Mouse (Mus musculus) adrenal gland (tissue): ENCODE results near the gene Metrnl.

Experiments
- intact Hi-C: fragments of 180-260 bp; cut with DNase I; formaldehyde crosslinking; loops from one replicate; pipeline ENCODE4 v1.15.1; 2025
- long read RNA-seq, 2 experiments: library from polyadenylated mRNA; unstranded; transcript quantifications; one replicate each; pipeline ENCODE4 v2.0.0; 2020; ENCODE audit warnings: borderline replicate concordance in 1 of 2; ENCODE audit not compliant: insufficient replicate concordance in 1 of 2

Gene Metrnl
- long read RNA-seq, experiment 1, transcript Metrnl-201 (4 exons, 1,401 nt), result major isoform, 5 of 6 reads
- long read RNA-seq, experiment 1, partial matches to known transcripts, result 0 of 6 reads
- long read RNA-seq, experiment 1, other reads (novel, unspliced or antisense), result 1 of 6 reads
- long read RNA-seq, experiment 2, transcript Metrnl-201 (4 exons, 1,401 nt), result major isoform, 7 of 8 reads
- long read RNA-seq, experiment 2, partial matches to known transcripts, result 1 of 8 reads
- long read RNA-seq, experiment 2, other reads (novel, unspliced or antisense), result 0 of 8 reads

DNA sequence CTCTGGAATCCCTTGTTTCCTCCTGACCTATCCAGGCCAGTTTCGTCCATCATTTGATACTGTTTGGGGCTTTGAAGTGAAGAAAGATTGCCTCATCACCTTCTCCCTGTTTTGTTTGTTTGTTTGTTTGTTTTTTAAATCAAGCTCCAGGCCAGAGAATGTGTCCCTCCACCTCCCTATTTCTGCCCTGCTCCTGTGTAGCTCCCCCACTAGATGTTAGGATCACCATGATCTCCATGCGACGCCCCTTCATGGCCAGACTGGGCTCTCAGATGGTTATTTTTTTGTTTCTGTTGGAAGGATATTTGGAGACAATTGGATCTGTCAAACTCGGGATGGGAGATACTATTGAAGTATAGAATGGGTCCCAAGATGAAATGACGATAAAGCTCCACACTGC lies at the start of gene Metrnl:
Gene Metrnl (plus strand): TSS at position 301 of the 400 bp plus-strand sequence.
- intact Hi-C loops, result loop anchor here (5.0 kb wide), 2 partner anchors 39 to 106 kb away; no protein-coding TSS in a partner anchor

DNA sequence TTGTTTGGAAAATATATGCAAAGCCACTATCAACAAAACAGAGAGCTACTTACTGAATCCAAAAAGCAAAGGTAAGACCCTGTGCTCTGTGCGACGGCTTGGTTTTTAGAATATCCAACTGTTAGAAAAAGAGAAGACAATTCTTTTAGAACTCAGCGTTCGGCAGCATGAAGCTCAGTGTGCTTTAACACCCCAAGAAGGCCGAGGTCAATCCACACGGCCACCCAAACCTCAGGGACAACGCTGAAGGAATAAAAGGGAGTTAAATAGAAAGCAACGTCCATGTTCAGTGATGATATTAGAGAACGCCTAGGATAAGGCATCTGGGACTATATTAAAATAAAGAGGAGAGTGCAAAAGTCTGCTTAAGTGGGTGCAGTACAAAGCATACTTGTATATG lies 49.8 kb upstream of the Metrnl start:
- intact Hi-C loops, result no loop called here

DNA sequence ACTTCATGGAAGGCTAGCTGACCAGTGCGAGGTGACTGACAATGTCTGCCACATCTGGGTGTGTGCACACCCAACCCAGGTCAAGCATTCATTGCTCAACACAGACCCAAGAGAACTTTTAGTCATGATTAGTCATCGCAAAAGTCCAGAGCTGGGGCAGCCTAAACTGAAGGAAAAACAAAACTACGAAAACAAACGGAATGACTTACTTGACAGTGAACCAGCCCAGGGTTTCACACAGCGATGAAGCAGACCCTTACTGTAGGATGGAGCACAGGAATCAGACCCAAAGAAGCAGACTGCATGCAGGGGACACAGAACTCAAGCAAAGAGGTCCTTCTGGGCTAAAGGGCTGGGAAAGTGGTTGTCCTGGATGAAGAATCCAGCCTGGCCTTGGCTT lies 49.4 kb upstream of the Metrnl start:
- intact Hi-C loops, result loop anchor here (1.0 kb wide), 1 partner anchor 156 kb away; no protein-coding TSS in a partner anchor

DNA sequence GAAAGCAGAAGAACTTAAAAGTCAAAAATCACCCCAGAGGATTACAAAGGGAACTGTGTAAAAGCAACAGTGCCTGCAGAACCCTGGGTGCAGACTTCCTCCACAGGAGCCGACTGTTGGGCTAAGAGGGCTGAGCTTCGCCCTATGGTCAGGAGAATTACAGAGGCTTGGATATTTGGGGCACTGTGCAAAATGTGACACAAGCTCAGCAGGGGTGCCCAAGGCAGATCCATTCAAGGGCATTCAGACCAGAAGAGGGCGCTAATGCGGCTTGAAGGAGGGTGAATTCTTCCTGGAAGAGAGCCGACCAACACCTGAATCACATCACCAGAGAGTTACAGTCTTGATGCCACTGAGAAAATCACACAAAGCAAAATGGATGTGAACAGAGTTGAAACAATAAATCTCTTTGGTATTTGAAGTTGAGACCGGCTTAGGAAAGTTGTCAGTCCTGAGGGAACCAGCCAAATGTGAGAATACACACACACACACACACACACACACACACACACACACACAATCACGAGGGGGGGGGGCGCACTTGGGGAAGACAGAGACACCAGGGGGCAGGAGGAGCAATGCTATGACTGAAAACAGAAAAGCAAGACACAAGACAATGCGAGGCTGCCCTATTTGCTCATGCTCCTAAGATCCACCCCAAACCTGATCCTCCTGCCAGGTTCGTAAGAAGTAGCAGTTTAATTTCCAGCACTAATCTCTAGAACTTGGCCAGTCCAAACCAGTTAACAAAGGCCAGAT lies 48.6 kb upstream of the Metrnl start:
- intact Hi-C loops, result loop anchor here (1.0 kb wide), 1 partner anchor 156 kb away; no protein-coding TSS in a partner anchor

DNA sequence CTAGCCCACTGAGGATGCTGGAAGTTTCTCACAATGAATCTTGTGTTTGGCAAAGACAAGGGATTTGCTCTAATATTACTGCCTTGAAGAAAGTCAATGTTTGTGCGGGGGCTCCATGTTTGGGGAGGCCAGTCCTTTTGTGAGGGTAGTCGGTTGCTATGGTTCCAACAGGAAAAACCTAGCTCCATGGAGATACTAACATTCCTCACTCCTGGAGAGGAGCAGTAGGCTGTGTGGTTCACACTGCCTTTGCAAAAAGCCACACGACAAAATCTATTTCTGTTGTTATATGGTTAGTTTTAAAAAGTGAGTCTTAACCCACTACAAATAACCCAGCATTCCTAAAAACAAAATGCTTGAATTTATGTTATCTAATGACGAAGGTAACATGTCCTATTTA lies 47.7 kb upstream of the Metrnl start:
- intact Hi-C loops, result no loop called here

DNA sequence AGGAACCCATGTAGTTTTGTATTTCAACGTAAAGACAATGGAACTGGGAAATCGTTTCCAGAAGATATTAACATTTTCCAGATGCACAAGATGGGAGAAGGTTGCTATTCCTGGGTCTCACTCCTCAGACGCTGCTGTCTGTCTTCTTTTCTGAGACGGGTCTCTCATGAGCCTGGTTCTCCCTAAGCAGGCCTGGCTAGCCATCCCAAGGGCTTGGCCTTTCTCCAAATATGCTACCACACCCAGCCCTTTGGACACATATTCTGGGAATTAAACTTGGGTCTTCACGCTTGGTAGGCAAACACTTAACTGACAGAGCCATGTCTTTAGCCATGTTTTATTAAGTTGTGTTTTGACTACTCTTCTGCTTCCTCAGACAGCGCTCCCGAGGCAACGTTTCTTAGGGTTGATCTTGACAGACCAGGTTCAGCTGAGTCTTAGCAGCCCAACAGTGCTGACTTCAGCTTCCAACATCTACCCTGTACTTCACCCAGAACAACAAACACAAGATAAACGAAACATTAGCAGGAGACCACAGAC lies 46.9 kb upstream of the Metrnl start:
- intact Hi-C loops, result no loop called here

DNA sequence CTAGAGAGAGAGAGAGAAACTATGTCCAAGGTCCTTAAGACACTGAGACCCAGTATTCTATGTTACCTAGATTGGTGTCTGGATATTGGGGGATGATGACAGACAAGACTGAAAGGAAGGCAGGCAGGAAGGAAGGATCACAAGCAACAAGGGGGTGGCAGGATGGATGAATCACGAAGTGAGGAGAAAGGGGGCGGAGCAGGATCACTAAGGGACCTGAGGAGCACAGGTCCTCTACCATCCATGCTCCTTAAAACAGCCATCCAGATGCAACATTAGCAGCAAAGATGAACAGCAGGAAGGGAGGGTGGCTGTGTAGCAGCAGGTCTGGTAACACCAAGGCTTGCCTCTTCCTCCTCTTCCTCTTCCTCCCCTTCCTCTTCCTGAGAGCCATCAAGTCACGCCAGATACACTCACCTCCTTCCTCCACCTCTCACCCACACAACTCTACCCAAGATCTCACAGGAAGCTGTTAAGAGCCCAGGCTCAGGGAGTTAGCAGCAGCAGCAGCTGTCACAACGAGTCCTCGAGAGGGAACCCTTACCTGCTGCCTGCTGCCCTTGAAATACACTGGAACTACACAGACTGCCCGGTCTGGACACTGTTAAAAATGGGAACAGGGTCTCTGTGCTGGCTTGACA lies 46.1 kb upstream of the Metrnl start:
- intact Hi-C loops, result no loop called here

DNA sequence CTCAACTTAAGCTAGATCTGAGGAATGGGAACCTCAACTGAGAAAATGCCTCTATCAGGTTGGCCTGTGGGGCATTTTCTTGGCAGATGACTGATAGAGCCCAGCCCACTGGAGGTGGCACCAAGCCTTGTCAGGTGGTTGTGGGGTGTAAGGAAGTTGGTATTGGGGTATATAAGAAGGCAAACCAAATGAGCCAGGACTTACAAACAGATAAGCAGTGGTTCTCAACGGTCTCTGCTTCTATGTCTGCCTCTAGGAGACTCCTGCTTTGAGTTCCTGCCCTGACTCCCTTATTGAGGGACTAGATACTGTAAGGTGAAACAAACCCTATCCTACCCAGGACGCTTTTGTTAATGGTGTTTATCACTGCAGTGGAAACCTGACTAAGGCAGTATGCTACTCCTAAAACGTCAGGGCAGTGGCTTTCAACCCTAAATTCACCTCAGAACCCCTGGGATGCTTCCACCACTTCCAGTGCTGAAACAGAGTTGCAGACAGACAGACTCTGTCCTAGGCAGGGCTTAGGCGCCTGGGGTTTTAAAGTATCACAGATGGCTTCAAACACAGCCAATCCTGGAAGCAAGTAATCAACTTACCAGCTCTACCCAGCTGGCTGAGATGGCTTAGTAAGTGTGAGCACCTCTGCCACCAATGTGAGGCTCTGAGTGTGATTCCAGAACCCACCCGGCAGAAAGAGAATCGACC lies 45.4 kb upstream of the Metrnl start:
- intact Hi-C loops, result no loop called here

DNA sequence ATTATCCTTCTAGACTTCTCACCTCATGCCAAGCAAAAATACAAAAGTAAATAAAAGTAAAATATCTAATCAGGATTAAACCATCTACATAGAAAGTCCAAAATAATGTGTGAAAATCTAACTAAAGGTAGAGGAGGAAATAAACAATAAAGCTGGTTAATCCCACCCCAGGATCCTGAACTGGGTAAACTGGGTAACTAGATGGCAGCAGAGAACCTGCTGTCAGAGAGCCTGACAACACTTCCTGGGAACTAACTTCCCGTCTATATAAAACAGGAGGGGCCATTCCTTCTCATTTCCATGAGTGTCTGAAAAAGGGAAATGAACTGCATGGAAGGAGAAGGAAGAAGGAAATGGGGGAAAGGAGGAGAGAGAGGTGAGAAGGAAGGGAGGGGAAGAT lies 43.2 kb upstream of the Metrnl start:
- intact Hi-C loops, result no loop called here

DNA sequence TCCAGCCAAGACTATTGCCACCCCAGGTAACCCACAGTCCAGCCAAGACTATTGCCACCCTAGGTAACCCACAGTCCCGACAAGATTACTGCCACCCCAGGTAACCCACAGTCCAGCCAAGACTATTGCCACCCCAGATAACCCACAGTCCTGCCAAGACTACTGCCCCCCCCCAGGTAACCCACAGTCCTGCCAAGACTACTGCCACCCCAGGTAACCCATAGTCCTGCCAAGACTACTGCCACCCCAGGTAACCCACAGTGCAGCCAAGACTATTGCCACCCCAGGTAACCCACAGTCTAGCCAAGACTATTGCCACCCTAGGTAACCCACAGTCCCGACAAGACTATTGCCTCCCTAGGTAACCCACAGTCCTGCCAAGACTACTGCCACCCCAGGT lies 40.7 kb upstream of the Metrnl start:
- intact Hi-C loops, result loop anchor here (5.0 kb wide), 1 partner anchor 42 kb away; the partner anchor contains the start of gene Metrnl

DNA sequence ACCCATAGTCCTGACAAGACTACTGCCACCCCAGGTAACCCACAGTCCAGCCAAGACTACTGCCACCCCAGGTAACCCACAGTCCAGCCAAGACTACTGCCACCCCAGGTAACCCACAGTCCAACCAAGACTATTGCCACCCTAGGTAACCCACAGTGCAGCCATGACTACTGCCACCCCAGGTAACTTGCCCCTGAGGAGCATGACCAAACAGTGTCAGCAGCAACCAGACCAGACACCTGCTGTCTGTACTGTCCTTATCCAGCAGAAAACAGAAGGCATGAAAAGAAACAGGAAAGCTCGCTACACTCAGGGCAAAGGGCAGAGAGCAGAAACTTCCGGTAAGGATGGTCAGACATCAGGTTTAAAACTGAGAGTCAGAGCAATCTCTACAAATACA lies 40.2 kb upstream of the Metrnl start:
- intact Hi-C loops, result loop anchor here (5.0 kb wide), 1 partner anchor 41 kb away; the partner anchor contains the start of gene Metrnl

DNA sequence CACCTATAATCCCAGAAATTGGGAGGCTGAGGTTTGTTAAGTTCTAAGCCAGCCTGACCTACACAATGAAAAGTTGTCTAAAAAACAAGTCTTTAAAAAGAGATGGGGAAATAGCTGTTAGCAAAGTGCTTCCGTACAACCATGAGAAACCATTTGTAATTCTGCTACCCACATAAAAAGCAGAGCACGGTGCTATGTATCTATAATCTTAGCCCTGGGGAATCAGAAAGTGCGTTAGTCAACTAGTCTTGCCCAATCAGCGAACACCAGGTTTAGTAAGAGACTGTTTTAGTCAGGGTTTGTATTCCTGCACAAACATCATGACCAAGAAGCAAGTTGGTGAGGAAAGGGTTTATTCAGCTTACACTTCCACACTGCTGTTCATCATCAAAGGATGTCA lies 33.8 kb upstream of the Metrnl start:
- intact Hi-C loops, result no loop called here

DNA sequence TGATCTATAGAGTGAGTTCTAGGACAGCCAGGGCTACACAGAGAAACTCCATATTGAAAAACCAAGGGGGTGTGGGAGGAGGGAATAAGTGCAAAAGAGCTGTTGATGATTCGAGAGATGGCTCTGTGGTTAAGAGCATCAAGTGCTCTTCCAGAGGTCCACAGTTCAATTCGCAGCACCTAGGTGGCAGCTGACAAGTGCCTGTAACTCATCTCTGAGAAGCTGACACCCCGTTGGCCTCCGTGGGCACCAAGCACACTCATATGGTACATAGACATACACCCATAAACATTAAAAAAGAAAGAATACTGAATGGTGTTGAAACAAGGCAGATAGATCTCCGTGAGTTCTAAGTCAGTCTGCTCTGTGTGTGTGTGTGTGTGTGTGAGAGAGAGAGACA lies 32.6 kb upstream of the Metrnl start:
- intact Hi-C loops, result no loop called here

DNA sequence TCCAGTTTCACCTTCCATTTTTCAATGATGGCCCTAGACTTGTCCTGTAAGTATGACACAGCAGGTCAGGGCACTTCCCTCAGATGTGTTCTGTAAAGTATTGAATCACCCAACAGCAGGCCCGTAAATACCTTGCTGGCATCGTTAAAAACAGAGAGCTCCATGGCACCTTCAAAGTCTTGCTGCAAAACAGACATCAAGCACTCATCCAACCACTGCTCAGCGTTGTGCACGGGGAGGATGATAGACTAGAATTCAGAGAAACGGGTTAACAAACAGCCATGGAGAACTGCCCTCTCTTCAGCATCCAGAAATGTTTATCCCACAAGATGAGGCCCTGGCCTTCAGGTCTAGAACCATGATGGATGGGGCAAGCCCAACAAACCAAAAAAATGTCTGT lies 30.4 kb upstream of the Metrnl start:
- intact Hi-C loops, result no loop called here

DNA sequence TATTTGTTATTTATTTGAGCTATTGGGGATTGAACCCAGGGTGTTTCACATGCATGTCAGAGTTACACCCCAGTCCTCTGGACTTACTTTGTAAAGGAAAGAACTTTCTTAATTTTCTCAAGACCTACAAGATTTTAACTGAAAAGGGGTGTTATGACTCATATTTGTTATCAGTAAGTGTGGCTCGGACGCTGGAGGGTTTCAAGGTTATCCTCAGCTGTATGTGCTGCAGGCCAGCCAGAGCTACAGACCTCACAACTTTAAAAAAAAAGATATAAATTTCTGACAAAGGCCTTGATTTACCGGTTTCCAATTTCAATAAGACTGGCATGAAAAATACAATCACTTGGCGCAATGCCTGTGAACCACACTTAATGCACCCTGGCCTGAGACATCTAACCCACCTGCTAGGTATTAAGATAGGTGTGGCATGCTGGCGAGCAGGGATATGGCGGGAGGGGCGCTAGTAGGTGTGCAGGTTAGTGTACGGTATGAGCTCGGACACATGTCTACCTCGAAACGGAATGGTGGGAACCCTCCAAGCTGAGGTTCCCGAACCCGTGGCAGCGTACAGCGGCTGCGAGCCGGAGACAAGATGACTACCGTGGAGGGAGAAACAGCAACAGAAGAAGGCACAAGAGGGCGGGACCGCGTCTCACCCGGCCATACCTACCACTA lies 28.9 kb upstream of the Metrnl start:
- intact Hi-C loops, result no loop called here

DNA sequence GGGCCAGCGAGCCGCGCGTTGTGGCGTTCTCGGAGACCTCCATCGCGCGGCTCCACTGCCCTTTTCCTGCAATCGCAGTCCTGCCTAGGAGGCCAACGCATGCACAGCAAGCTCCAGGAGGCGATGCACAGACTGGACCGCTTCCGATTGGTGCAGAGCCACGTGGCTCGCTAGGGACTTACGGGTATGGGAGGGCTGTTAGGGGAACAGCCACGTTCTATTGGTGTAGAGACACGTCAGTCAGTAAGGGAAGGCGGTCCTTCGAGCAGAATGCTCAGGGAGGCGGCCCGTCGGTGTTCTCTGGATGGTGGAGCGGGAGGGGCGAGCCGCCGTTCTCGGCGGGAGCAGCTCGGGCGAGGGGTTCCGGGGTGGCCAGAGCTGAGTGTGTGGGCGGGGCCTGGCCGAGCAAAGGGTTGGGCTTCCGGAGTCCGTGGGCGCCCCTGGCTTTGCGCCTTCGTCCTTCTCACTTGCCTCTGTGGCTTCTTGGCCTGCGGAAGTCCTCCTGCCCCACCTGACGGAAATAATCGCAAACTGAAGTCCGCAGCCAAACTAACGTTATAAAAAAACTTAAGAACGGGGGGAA lies 28.3 kb upstream of the Metrnl start, which contains the start of gene B3gntl1:
Gene B3gntl1 (minus strand): TSS at position 164 of the 583 bp plus-strand sequence.
- intact Hi-C loops, result no loop called here

DNA sequence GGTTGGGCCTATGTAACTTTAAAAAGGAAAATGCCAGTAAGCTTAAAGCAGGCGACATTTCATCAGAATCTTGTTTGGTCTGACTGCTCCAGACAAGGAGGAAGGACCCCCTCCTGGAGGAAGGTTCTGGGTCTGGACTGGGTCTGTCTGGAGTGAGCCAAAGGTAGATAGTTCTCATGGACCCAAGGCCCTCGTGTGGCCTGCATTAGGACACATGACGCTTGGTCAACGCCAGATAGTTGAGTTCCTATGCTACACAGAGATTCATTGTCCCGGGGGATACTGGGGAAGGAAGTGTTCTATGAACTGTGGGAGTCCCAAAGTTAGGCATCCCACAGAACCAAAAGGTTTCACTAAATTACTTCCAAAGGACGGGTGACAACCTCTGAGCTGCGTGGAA lies 27.7 kb upstream of the Metrnl start:
- intact Hi-C loops, result no loop called here

DNA sequence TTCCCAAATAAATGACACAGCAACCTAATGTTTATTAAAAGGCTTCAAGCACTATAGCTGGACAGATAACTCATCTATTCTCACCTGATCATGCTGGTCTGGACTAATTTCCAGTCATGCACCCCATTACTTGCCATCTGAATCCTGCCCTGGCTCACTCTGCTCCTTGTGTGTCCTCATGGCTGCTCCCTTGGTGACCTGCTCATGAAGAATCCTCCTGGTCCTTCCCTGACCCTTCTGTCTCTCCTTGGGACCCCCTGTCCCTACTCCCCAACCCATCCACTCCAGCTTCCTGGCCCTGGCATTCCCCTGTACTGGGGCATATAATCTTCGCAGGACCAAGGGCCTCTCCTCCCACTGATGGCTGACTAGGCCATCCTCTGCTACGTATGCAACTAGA lies 24.5 kb upstream of the Metrnl start:
- intact Hi-C loops, result no loop called here

DNA sequence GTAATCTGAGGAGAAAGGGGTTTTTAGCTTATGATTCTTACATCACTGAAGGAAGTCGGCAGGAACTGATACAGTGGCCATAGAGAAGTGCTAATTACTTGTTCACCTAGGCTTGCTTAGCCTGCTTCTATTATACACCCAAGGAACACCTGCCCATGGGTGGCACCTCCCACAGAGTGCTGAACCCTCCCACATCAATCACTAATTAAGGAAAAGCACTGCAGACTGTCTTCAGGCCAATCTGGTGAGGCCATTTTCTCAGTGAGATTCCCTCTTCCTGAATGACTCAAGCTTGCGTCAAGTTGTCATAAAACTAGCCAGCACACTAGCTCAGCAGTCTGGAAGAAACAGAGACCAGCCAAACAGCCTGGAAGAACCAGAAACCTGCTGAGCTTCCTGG lies 21.8 kb upstream of the Metrnl start:
- intact Hi-C loops, result no loop called here

DNA sequence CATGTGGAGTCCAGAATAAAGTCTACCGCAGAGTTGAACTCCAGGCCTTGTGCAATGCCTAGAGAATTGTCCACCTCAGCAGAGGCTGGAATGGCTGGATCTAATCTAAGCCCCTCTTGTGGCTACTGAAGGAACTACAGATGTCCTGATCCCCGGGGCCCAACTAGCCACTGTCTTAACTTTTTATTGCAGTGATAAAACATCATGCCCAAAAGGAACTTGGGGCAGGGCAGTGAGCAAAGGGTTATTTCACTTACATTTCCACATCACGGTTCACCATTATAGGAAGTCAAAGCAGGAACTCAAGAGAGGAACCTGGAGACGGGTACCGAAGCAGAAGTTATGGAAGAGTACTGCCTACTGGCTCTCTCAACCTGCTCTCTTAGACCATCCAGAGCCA lies 20.6 kb upstream of the Metrnl start:
- intact Hi-C loops, result no loop called here
